Mouse (Mus musculus) small intestine, adult 2 months (tissue): ENCODE measurements around the gene Gpr87.

Experiments
- CTCF ChIP-seq: fragments of 200-500 bp; IDR thresholded peaks from 2 replicates; pipeline ENCODE4 v1.5.1; 2012; ENCODE audit warnings: low read depth, mild to moderate bottlenecking, control low read depth, inconsistent platforms, low read length, moderate library complexity, mixed read lengths; ENCODE audit not compliant: insufficient replicate concordance, insufficient read length; ENCODE audit errors: extremely low read depth
- POLR2A ChIP-seq: fragments of 200-500 bp; IDR thresholded peaks from 2 replicates; pipeline ENCODE4 v1.6.1; 2012; ENCODE audit warnings: low read depth, mild to moderate bottlenecking, control low read depth, inconsistent platforms, low read length, moderate library complexity

GRCm38 (mm10) chr3:59228730-59229551, 34.0 kb upstream of the Gpr87 start:
- TF ChIP-seq POLR2A (no peak), CTCF (no peak)
